Mouse (Mus musculus) urinary bladder, adult 2 months (tissue): ENCODE measurements around the gene Bcl2l2. TPM values are rescaled to one million over a fixed set of nuclear protein-coding genes. Genes with fewer than 3 reads are reported as not detected.

Experiments
- DNase-seq: peaks from one replicate; pipeline ENCODE4 v3.0.0; 2022; ENCODE audit warnings: low spot score
- polyA plus RNA-seq: library from polyadenylated mRNA; depleted of rRNA; stranded (reverse); fragments of >200 nt; gene quantifications from 2 replicates; pipeline ENCODE4 v1.2.3, GENCODE M21; 2012; rRNA removed

Gene Bcl2l2
- 63.7 and 76.7 TPM in 2 replicates for polyA plus RNA-seq

DNA sequence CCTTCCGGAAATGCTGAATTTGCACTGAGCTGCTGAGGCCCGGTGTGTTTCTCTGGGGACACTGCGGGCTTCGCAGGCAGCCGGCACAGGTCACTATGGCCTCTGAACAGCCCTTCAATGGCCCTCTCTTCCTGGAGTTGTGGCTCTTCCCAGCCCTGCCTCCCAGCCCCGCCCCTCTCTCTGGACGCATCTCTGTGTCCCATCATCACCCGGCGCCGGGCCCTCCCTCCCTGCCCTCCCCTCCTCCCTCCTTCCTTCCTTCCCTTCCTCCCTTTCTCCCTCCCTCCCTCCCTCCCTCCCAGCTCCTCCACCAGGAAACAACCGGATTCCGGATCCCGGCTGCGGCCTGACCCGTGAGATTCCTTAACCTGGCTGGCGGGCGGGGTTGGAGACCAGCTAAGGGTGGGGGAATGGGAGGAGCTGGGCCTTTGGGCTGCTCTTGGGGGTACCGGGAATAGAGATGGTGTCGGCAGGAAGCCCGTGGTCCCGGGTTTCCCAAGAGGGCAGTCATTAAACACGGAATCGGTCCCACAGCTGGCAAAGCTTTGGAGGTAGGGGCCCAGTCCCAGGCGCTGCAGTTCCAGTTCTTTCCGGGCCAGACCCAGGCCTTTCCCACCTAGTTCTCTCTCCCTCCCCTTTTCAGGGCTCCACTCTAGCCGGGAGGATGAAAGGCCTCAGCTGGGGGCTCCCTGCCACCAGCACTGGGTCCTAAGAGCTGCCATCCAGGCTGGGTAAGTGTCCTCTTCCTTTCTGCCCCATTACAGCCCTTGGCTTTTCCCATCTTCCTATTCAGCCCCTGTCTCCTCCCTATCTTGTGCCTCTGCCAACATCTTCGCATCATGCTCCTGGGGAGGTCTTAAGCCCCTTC lies at the start of gene Bcl2l2, which contains the start of gene Gm20521:
TSS of gene Bcl2l2 (plus strand) at position 224 of the 868 bp plus-strand sequence.
TSS of gene Gm20521 (plus strand) at position 288 of the 868 bp plus-strand sequence.
- peak; percentile 66 for DNase-seq

DNA sequence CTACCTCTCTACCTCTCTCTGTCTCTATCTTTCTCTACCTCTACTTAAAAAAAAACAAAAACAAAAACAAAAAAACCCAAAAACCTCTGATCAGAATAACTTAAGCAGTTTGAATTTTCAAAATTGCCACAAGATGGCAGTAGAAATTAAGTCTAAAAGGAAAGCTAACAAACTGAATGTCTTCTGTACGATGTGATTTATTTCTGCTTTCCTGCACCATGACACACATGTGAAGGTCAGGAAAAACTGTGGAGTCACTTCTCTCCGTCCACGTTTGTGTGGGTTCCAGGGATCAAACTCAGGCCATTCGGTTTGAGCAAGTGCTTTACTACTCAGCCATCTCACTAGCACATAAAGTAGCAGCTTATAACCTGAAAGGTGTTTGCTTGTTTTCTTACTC lies 39.7 kb upstream of the Bcl2l2 start:
- DNase-seq, result no peak

DNA sequence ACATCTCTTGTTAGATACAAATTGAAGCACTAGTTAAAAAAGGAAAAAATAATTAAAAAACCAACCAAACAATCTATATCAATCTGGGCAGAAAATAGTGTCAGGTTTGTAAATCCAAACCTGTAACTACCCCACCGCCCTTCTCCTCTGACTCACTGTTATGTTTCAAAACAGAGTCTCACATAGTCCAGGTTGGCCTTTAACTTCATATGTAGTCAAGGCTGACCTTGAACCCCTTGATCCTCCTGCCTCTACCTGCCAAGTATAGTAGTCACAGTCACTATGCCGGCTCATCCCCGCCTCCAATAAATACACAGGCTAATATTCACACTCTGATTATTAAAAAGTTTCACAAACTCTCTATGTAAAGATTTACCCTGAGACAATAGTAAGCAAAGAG lies 27.5 kb upstream of the Bcl2l2 start:
- DNase-seq, result no peak

DNA sequence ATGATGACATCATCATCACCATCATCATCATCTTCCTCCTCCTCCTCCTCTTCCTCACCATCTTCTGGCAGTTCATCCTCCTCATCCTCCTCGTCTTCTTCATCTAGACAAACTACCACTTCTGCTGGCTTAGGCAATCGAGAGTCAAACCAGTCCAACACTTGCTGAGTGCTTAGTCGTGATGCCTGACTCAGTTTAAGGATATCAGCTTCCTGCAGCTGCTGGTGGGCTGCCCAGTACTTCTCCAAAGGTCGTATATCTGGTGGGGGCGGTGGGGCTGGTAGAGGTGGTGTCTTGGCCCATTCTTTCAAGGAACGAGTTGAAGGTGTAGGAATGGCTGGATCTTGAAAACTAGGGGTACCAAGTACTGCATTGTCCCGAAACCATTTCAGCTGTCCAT lies 26.5 kb upstream of the Bcl2l2 start:
- no peak for DNase-seq

DNA sequence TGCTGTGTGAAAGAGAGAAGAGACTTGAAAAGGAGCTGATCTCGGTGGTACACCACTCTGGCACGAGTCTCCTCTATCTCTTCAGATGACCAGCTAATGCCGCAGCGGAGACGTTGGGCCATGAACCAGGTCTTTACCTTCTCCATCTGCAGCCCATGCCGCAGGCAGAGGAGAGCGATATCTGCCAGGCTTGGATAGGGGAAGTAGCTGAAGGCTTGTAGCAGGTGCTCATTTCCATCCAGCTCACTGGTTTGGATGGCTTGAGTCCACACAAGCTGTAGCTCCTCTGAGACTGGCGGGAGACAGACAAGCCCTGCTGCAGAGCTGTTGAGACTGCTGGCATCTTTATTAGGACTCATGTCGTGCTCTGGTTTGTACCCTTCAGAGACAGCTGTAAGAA lies 25.3 kb upstream of the Bcl2l2 start:
- DNase-seq, result no peak

DNA sequence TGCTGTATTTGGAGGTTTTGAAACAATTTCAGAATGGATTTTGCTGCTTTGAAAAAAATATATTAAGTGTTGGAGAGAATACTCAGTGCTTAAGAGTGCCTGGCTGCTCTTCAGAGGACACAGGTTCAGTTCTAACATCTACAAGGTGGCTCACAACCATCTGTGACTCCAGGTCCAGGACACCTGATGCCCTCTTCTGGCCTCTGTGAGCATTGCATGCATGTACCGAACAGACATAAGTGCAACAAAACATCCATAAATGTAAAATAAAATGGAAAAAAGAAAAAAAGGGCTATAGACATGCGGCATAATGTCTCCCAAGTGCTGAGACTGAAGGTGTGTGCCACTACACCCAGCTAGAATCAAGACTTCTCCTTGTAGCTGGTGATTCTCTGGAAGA lies 22.7 kb upstream of the Bcl2l2 start:
- no peak for DNase-seq

DNA sequence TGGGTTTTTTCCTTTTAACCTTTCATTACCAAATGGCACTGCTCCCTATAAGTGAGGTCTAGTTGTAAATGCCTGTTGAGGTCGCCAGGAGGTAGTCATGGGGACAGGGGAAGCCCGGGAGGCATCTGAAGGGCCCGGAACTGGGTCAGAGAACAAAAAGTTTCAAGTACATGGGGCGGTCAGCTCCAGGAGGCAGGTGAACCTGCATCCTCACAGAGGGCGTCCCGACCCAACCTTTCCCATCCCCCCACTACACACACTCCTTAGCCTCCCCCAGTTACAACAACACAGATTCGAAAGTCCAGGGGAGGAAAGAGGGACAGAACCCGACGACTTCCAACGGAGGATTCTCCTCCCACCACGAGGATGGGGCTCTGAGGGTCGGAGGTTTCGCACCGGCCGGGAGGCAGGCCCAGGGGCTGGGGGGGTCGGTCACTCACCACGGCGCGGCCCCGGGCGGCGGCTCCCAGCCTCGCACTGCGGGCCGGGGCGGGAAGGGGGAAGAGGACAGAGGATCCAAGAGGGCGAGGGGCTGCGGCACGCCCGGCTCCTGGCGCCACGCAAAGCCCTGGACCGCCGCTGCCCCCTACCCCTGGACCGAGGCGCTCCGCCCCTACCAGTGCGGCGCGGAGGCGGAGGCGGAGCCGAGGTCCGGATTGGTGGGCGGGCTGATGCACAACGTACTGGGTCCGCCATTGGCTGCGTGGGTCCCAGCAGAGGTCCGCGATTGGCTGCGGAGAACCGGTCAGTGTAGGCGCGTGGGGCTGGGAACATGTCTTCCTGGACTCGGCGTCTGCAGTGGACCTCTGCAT lies 19.5 kb upstream of the Bcl2l2 start:
- DNase-seq, result peak; percentile 80

DNA sequence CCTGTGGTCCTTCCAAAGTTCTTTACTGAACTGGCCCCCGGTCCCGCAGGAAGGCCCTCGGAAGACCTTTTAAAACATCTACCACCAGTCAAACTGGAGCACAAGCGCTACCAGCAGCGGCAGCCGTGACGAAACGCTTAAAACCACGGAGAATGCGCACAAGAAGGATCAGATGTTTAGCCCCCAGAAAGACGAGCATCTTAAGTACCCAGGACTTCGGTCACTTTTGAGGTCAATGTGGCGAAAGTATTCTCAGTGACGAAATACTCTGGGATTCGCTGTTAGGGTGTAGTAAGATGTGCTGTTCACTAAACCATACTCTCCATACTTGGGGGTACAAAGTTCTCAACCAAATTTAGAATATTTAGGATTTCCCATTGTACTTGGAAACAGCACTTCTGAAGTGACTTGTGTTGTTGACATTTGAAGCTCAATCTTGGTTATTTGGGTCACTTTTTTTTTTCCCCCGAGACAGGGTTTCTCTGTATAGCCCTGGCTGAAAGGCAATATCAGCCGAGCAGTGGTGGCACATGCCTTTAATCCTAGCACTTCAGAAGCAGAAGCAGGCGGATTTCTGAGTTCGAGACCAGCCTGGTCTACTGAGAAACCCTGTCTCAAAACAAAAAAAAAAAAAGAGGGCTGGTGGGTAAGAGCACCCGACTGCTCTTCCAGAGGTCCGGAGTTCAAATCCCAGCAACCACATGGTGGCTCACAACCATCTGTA lies 18.7 kb upstream of the Bcl2l2 start:
- no peak for DNase-seq

DNA sequence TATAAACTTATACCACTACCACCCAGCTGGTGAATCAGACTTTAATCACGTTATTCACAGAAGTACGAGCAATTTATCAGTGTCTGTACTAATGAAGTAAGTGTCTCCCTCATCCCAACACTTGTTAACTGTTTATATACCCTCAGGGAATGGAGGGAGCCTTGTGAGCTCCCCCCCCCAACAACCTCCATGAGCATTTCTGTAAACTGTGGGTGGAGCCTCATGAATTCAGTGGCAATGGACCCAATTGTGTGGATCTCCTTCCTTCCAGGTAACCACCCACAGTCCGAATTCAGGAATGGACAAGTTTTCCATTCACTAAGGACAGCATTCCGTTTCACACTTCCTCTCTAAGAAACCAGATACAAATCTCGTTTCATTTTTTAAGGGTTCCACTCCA lies 17.6 kb upstream of the Bcl2l2 start:
- DNase-seq, result no peak

DNA sequence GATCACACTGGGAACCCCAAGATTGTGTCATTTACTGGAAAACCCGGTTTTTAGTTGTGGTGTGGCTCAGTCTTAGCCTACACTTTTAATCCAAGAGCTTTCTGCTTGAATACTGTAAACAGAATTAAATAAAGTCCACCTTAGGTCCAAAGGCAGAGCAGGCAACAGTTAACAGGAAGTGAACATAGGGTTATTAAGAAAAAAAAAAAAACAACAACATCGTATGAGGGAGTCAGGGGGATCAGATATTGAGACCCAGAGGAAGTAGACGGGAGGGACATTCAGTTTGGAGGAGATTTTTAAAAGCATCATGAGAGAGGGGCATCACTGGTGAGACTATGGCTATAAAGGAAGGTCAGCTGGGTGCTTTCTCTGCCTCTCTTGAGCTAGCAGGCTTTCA lies 16.9 kb upstream of the Bcl2l2 start:
- DNase-seq, result no peak

DNA sequence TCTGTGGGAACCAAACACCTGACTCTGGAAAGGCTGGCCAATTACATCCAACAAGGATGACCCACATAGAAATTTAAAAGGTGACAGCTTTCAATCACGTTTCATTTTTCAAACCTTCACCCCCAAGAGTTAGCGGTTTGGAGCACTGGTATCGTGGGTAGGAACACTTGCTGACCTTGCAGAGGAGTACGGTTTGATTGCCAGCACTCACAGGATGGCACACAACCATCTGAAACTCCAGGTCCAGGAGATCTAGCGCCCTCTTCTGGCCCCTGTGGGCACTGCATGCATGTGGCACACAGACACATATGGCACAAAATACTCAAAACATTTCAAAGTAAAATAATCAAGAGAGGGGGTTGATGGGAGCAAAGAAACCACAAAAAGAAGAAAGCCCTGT lies 16.2 kb upstream of the Bcl2l2 start:
- DNase-seq, result no peak

DNA sequence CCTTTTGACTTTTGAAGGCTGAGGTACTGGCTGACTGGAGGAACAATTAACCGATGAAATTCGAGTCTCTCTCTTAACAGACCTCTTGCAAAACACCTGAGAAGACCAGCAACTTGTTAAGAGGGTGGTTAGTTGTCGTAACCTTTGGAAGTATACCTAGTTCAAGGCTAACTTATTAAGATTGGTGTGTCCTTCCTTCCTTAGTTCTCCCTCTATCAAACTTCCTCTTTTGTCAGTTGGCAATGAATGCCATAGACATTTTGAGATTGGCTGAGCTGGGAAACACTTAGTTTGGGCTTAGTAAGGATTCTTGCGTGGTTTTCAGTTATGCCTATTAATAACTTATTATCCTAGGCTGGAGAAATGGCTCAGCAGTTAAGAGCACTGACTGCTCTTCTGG lies 15.2 kb upstream of the Bcl2l2 start:
- DNase-seq, result no peak

DNA sequence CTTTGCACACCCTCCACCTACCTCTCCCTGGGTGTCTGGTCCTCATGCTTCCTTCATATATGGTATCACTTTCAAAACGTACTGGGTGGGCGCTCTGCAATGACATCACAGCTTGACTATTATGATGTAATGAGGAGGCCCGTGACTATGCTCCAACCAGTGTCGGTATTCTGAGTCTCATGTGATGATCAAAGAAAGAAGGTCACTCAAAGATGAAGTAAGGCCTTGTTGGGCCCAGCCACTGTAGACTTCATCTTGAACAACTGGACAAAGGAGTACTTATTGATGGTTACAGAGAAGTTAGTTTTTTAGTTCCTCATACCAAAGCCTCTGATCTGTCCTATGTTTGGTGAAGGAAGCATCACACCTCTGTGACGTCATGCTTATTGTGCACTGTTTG lies 12.3 kb upstream of the Bcl2l2 start, which contains the start of gene Homez:
TSS of gene Homez (minus strand) at position 101 of the 400 bp plus-strand sequence.
- DNase-seq, result no peak

DNA sequence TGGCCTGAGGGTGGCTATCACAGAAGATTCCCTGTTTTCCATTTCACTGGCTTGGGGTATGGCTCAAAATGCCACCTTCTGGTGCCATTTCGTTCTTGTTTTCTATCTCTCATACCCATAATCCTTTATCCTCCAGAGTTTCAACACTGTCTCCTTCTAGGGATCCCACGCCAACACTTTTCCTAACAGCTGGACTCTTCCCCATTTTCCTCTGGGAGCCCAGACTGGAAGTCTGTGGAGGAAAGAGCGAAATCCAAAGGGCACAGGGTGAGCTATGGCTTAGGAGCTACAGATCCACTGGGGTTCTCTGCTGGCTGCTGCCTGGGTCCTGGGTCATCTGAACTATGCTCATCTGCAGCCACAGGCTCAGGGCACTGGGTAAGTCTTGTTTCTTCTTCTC lies 9.0 kb upstream of the Bcl2l2 start:
- no peak for DNase-seq

DNA sequence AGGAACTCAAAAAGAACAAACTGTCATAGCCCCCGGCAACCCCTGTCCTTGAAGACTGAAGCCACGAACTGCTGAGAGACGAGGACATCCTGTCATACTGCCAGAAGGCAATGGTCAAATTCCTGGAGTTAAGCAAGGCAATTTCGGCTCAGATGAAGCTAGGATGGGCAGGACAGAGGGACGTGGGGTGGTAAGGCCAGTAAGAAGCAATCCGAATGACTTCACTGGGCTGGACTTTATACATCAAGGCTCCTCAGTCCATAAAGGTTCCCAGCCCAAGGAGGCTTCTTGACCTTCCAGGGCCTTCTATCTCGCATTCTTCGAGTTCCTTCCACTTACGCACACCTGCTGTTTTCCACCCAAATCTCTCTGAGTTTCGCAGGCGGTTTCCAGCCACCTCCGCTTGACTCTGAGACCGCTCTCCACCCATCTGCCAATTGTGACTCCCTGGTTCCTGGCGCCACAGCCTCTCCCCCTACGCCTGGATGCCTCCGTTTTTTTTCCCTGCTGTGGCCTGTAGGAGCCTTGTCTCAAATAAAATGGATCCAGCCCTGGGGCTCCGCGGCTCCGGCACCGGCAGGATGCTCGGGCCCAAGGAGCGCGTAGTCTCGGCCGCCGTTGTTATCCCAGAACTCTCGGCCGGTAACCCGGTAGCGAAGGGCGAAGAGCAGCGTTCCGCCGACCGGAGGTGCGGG lies 7.2 kb upstream of the Bcl2l2 start:
- DNase-seq, result no peak

DNA sequence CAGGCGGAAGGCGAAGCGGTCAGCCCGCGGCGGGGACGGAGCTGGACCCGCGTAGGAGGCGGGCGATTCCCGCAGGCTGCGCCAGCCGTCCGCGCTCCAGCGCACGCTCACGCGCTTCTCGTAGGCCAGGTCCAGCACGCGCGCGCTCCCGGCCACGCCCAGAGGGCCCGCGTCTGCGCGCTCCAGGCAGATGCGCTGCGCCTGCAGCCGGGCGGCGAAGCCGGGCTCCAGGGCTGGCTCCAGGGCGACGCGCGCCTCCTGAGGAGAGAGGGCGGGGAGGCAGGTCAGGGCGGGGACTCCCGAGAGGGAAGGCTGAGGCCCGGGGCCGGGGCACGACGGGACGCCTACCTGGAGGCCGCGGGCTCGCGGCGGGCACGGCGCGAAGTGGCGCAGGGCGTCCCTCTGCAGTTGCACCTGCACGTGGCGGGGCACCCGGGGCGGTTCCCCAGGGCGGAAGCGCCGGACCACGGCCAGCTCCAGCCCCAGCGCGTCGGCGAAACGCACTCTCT lies 6.6 kb upstream of the Bcl2l2 start:
- DNase-seq, result peak; percentile 87

DNA sequence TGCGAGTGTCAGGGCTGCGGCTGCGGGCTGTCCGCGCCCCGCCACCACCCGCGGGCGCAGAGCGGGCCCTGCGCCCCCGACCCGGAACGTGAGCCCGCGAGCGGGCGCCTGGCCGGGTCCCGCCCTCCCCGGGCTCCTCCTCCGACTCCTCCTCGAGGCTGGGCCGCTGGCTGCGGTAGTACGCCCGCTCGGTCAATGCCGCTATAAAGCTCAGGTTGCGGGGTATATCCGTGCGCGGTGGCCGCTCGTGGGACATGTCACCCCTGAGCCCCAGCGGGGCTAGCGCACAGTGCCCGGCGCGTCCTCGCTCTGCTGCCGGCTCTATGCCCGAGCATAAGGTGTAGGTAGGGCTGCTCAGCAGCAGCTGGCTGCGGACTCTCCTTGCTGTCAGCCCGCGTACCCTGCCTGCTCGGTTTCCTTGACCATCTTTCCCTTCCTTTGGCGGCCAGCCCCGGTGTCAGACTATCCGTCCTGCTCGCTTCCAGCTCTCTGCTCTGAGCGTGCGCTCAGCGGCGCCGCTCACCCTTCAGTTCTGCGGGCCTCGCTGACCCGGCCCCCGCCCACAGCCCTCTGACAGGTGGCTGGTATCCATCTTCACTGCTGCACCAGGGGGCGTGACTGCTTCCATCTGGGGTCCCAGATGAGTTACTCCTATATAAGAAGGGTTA lies 6.0 kb upstream of the Bcl2l2 start, which contains the start of gene Ppp1r3e:
TSS of gene Ppp1r3e (minus strand) at position 503 of the 668 bp plus-strand sequence.
- DNase-seq, result peak; percentile 74

DNA sequence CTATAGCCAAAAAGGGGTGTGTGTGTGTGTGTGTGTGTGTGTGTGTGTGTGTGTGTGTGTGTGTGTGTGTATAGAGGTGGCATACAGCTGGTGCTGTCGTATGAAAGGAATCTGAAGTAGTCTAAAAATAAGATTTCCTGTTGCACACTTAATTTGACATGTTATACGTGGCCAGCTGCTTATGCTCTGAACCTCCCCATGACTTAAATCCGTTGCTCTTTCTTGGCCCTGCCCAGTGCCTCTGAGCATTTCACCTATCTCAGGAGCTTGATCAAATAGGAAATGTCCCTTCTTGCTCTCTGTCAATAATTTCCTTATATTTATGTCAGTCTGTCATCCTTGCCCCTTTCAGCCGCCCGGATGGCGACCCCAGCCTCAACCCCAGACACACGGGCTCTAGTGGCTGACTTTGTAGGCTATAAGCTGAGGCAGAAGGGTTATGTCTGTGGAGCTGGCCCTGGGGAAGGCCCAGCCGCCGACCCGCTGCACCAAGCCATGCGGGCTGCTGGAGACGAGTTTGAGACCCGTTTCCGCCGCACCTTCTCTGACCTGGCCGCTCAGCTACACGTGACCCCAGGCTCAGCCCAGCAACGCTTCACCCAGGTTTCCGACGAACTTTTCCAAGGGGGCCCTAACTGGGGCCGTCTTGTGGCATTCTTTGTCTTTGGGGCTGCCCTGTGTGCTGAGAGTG lies 990 bp downstream of the Bcl2l2 start:
- DNase-seq, result no peak

DNA sequence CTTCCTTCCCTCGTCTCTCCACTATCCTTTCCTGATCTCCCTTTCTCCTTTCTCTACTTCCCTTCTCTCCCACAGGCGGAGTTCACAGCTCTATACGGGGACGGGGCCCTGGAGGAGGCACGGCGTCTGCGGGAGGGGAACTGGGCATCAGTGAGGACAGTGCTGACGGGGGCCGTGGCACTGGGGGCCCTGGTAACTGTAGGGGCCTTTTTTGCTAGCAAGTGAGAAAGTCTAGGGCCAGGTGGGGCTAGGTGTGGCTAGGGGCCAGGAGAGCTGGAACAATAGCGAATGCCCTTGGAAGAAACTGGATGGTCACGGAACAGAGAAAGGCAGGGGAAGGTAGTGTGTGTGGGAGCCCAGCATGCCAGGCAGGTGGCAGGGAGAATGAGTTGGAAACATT lies 2.1 kb downstream of the Bcl2l2 start:
- DNase-seq, result no peak

DNA sequence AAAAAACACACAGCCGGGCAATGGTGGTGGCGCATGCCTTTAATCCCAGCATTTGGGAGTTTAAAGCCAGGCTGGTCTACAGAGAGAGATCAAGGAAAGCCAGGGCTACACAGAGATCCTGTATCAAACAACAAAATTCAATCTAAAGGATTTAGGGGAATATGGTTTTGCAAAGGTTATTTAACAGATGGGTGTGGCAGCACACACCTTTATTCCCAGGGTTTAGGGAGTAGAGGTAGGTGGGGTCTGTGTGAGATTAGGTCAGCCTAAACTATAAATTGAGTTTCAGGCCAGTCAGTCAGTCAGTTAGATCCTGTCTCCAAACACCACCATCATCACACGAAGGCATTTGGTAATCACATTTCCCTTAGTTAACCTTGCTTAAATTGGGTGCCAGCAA lies 9.0 kb downstream of the Bcl2l2 start, which contains the start of gene Pabpn1:
TSS of gene Pabpn1 (plus strand) at position 301 of the 400 bp plus-strand sequence.
- DNase-seq, result no peak
